Mouse (Mus musculus): ENCODE results near the gene Atrip.

Atrip gene

GRCm38 (mm10) chr9:109098366-109098765 is 24.4 kb upstream of the Atrip start:
- in situ Hi-C loops (cut with MboI; ENCODE audit: low sequenced_read_pairs), result no loop called here

DNA sequence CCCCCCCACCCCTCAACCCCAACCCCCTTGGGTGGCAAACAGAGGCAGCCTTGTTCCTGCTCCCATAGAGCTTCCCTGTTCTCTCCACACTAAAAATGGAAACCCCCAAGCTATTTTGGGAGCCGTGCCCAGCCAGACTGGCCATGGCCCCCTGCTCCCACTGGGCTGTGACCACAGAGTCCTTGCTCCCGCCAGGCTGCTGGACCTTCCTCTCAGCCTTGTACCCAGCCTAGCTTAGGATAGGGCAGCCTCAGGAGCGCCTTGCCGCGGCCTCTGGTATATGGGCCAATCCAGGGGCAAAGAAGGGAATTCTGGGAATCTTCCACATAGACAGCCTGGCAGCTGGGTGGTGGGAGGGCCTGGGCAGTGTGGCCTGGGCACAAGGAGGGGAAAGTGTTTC is 23.9 kb upstream of the Atrip start:
- in situ Hi-C loops (cut with MboI; ENCODE audit: low sequenced_read_pairs), result no loop called here

- in situ Hi-C loops (cut with MboI; ENCODE audit: low sequenced_read_pairs), result no loop called here
Observed at GRCm38 (mm10) chr9:109097291-109097690, 23.4 kb upstream of the Atrip start.

GRCm38 (mm10) chr9:109096856-109097255 is 22.9 kb upstream of the Atrip start:
- in situ Hi-C loops (cut with MboI; ENCODE audit: low sequenced_read_pairs), result no loop called here

GRCm38 (mm10) chr9:109096251-109096661 is 22.3 kb upstream of the Atrip start:
- in situ Hi-C loops (cut with MboI; ENCODE audit: low sequenced_read_pairs), result no loop called here

GRCm38 (mm10) chr9:109095137-109095982 is 21.4 kb upstream of the Atrip start, which contains the start of gene Plxnb1:
TSS of gene Plxnb1 (plus strand) at chr9:109095389.
- in situ Hi-C loops (cut with MboI; ENCODE audit: low sequenced_read_pairs), result no loop called here

GRCm38 (mm10) chr9:109094553-109095136 is 20.7 kb upstream of the Atrip start:
- in situ Hi-C loops (cut with MboI; ENCODE audit: low sequenced_read_pairs), result no loop called here

DNA sequence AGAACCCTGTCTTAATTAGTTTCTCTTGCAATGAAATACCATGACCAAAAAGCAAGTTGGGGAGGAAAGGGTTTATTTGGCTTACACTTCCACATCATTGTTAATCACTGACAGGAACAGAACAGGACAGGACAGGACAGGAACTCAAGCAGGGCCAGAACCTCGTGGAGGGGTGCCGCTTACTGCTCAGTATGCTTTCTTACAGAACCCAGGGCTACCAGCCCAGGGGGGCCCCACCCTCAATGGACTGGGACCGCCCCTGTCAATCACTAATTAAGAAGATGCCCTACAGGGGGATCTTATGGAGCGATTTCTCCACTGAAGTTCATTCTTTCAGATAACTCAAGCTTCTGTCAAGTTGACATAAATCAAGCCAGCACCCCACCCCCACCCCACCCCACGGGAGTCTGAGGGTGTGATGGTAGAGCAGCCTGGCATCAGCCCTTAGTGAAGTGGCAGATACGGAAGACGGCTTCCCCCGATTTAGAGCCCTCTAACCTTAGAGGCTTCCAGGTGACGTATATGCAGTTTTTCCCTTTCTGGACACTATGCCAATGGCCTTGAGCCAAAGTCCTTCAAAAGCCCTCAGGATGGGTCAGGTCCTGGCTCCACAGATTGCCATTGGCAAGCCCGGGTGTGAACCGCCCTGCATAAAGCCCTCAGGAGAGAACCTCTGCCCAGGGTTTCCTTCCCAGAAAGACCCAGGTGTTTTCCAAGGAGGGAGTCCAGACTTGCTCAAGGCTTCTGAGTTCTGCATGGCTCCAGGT is 20.0 kb upstream of the Atrip start:
- in situ Hi-C loops (cut with MboI; ENCODE audit: low sequenced_read_pairs), result no loop called here

DNA sequence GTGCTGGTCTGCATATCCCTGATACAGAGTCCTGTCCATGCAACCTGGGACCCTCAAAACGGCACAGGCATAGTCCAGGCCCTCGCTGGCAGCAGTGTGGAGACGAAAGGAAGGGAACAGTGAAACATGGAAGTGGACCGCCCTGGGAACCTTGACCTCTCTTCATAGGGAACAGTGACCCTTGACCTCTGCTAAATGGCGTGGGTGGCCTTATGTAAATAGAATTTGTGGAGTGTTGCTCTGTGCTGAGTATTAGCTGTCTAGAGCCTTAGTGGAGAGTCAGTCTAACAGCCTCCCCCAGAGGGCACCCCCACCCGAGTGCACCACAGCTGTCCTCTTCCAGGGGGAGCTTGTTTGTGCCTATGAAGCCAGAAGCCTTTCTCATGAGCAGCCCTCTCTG is 18.9 kb upstream of the Atrip start:
- in situ Hi-C loops (cut with MboI; ENCODE audit: low sequenced_read_pairs), result no loop called here

- in situ Hi-C loops (cut with MboI; ENCODE audit: low sequenced_read_pairs), result no loop called here
Observed at GRCm38 (mm10) chr9:109091802-109092201, 17.9 kb upstream of the Atrip start.

GRCm38 (mm10) chr9:109090446-109090845 is 16.5 kb upstream of the Atrip start:
- in situ Hi-C loops (cut with MboI; ENCODE audit: low sequenced_read_pairs), result no loop called here

GRCm38 (mm10) chr9:109087987-109088386 is 14.1 kb upstream of the Atrip start:
- in situ Hi-C loops (cut with MboI; ENCODE audit: low sequenced_read_pairs), result no loop called here

GRCm38 (mm10) chr9:109084922-109085321 is 11.0 kb upstream of the Atrip start:
- in situ Hi-C loops (cut with MboI; ENCODE audit: low sequenced_read_pairs), result no loop called here

DNA sequence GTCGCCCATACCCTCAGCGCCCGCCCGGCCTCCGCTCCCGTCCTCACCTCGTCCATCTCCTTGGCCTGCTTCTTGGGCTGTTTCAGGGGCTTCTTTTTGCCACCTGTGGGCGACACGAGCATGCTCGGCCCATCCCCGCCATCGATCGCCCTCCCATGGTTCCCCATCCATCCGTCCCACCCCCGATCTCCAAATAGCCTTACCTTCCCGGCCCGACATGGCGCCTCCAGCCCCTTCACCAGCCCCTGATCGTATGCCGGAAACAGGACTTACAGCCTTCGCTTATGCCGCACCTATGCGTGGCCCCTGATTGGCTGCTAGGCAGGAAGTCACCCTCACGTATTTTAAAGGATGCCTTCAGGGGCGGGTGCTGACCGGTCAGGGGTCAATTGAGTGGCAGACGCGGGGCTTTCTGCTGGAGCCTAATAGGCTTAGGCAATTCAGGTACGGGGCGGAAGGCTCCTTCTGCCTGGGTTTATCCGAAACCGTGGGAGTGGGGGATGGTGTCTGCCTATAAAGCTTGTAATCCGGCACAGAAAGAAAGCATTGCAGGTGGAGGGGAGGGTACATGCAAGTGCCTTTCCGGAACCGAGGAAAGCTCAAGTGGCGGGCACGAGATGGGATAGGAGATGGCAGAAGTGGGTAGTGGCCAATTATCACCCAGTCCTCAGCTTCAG is 8.3 kb upstream of the Atrip start, which contains the start of the genes Ccdc51 and Tma7:
Ccdc51 (plus strand) TSS at position 370 of the 677 bp plus-strand sequence.
Tma7 (minus strand) TSS at position 464 of the 677 bp plus-strand sequence.
- in situ Hi-C loops (cut with MboI; ENCODE audit: low sequenced_read_pairs), result no loop called here

- in situ Hi-C loops (cut with MboI; ENCODE audit: low sequenced_read_pairs), result no loop called here
Observed at GRCm38 (mm10) chr9:109081749-109082123, 7.8 kb upstream of the Atrip start.

- in situ Hi-C loops (cut with MboI; ENCODE audit: low sequenced_read_pairs), result no loop called here
Observed at GRCm38 (mm10) chr9:109080516-109080915, 6.6 kb upstream of the Atrip start.

DNA sequence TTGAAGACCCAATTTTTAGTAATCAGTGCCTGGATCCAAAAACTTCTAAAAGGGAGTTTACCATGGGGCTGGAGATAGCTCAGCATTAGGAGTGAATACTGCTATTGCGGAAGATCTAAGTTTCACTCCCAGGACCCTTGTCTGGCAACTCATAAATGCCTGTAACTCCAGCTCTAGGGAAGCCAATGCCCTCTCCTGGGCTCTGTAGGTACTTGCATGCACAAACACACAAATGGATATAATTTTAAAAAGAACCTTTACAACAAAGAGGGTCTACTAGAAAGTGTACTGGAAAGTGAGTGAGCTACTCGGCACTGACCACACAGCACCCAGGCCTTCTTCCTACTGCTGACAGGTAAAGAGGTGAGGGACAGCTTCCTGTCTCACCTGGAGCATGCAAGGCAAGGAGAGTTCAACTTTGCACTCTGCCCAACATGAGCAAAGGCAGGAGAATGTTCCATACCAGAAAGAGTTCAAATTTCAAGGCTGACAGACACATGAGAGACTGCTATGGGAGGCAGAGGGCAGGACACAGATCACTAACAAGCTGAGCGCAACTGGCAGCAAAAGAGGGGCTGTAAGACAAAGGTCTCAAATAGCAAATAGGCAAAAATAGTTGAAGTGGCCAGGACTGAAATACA is 5.7 kb downstream of the Atrip start:
- in situ Hi-C loops (cut with MboI; ENCODE audit: low sequenced_read_pairs), result no loop called here

- in situ Hi-C loops (cut with MboI; ENCODE audit: low sequenced_read_pairs), result no loop called here
Observed at GRCm38 (mm10) chr9:109060898-109061295, 13.0 kb downstream of the Atrip start.

DNA sequence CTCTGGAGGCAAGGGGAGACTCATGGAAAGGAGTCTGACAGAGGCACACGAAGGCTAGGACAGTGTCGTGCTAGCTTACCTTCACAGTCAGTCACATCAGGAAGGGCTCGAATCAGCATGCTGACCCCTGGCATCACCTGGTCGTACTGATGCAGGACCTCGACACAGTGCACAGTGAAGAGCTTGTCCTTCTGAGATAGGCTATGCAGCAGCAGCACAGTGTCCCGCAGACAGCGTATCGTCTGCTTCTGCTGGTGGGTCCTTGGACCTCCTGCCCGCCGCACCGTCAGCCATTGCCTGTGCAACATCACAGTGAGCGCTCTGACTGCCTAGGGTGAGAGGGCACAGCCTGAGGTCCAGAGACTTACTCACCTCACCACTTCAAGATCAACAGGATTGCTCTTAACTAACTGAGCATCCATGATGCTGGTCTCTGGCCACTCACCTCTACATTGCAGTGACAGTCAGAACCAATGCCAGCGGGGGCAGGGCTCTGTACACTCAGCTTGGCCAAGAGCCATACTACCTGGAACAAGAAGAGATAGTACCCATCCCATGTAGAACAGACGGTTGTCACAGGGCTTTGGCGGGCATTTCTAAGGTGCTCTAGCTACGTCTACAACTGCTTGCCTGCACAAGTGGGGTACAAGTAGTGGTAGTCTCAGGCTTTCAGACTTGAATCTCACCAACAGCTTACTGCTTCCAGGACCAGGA is 13.6 kb downstream of the Atrip start:
- in situ Hi-C loops (cut with MboI; ENCODE audit: low sequenced_read_pairs), result no loop called here
